Mouse (Mus musculus): ENCODE measurements around the gene Scn5a. TPM values are rescaled to one million over a fixed set of nuclear protein-coding genes. Genes with fewer than 3 reads are reported as not detected.
A peak's percentile ranks its signal among the peaks of the same experiment; 100 is the strongest.

The Scn5a gene
- total RNA-seq, 2 experiments from 2014 or later = 1.4 to 4.4 TPM

- intact Hi-C loops (cut with DNase I) = no loop called here
- no peak for DNase-seq
These were observed 63.8 kb downstream of the Scn5a start for GRCm38 (mm10) chr9:119514986-119515385.

- intact Hi-C loops (cut with DNase I) = no loop called here
- no peak for DNase-seq
These were observed 65.0 kb downstream of the Scn5a start for GRCm38 (mm10) chr9:119513816-119514215.

GRCm38 (mm10) chr9:119512993-119513392 is 65.8 kb downstream of the Scn5a start:
- intact Hi-C loops (cut with DNase I) = no loop called here
- DNase-seq = no peak

GRCm38 (mm10) chr9:119510902-119511301 is 67.9 kb downstream of the Scn5a start:
- DNase-seq = peak; percentile 91
- intact Hi-C loops (cut with DNase I) = no loop called here

GRCm38 (mm10) chr9:119504981-119505658 is 73.7 kb downstream of the Scn5a start:
- intact Hi-C loops (cut with DNase I) = no loop called here
- no peak for DNase-seq

- intact Hi-C loops (cut with DNase I) = no loop called here
- no peak for DNase-seq
These were observed 75.2 kb downstream of the Scn5a start for GRCm38 (mm10) chr9:119503613-119504012.

- intact Hi-C loops (cut with DNase I) = no loop called here
- DNase-seq = no peak
These were observed 79.9 kb downstream of the Scn5a start for GRCm38 (mm10) chr9:119498885-119499284.

- intact Hi-C loops (cut with DNase I) = no loop called here
- no peak for DNase-seq
These were observed 80.6 kb downstream of the Scn5a start for GRCm38 (mm10) chr9:119498247-119498607.

GRCm38 (mm10) chr9:119497546-119498246 is 81.1 kb downstream of the Scn5a start:
- no peak for DNase-seq
- intact Hi-C loops (cut with DNase I) = no loop called here

GRCm38 (mm10) chr9:119496960-119497359 is 81.9 kb downstream of the Scn5a start:
- intact Hi-C loops (cut with DNase I) = no loop called here
- DNase-seq = no peak

DNA sequence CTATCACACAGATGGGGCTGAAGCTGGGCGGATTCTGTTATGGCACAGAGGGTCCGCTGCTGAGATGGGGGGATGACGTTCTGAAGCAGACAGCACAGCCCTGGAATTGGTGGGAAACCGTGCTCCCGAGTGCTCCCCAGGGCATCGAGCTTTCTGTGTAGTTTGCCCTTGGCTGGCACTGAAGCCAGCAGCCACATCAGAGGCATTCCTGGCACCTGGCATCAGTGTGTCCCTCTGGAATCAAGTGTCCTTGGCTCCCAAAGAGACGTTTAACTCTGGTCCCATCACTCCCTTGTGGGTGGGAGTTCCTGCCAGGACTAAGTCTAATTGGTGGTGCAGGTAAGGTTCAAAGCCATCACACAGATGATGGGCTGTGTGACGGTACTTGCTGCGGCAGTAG is 82.5 kb downstream of the Scn5a start:
- no peak for DNase-seq
- intact Hi-C loops (cut with DNase I) = no loop called here

- intact Hi-C loops (cut with DNase I) = no loop called here
- no peak for DNase-seq
These were observed 93.9 kb downstream of the Scn5a start for GRCm38 (mm10) chr9:119484868-119485267.

- intact Hi-C loops (cut with DNase I) = no loop called here
- no peak for DNase-seq
These were observed 94.4 kb downstream of the Scn5a start for GRCm38 (mm10) chr9:119484420-119484819.

GRCm38 (mm10) chr9:119483554-119484353 is 95.1 kb downstream of the Scn5a start:
- peak; percentile 81 for DNase-seq
- intact Hi-C loops (cut with DNase I) = no loop called here

- intact Hi-C loops (cut with DNase I) = no loop called here
- no peak for DNase-seq
These were observed 97.2 kb downstream of the Scn5a start for GRCm38 (mm10) chr9:119481612-119482011.

GRCm38 (mm10) chr9:119479297-119479696 is 99.5 kb downstream of the Scn5a start:
- intact Hi-C loops (cut with DNase I) = no loop called here

DNA sequence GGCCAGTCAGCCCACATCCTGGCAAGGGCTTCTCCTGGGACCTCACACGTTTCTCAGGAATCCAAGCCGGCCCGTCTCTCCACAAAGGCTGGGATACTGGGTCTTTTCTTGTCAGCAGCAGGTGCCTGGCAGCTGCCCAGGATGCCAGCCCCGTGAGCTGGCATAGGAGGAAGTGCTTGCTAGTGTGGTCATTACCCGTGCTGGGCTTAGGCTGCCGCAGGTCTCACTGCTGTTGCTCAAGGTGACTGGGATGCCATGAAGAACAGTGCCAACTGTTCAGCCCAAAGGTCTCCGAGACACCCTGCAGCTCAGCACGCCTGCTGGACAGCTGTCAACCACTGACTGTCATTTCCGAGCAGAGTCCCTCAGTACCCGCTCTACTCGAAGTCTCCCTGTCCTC is 100.5 kb downstream of the Scn5a start:
- DNase-seq = peak; percentile 50
- intact Hi-C loops (cut with DNase I) = no loop called here

More at GRCm38 (mm10) chr9:119479297-119479696, 99.5 kb downstream of the Scn5a start:
- DNase-seq = peak; percentile 61

GRCm38 (mm10) chr9:119477754-119478153 is 101.1 kb downstream of the Scn5a start:
- intact Hi-C loops (cut with DNase I) = no loop called here
- DNase-seq = no peak

DNA sequence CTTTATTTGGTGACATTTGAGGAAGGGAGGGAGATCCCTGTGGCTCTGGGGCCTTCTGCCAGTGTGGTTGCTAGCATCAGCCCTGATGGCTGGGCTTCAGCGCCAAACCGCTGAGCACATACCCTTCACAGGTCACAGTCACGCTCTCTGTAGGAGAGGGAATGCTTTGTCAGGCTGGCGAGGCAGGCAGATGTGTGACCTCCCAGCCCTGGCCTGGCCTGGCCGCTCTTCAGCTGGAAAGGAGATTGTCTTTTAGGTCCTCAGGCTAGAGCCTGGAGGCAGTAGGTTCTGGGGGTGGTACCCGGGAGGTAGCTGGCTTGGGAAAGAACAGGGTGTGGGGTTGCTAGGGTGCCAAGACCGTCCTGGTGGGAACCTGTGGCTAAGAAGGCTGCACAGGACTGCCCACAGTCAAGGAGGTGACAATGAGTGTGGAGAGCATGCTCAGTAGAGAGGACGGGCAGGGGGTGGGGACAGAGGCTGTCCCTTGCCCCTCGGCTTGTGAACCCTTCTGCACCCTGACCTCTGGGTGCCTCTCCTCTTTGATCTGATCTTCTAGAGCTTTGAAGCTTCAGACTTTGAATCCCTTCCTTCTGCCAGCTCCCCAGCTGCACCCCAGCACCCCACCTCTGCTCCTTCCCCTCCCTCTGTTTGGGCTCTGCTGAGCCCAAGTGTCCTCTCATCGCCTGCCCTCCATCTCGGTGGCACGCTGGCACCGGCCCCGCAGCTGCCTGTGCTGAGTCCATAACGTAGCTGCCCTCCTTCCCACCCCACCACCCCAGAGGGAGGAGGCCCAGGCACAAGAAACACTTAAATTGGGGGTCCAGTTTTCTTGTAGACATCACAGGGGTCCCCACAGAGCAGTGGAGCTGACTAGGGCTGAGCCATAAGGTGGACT is 103.9 kb downstream of the Scn5a start:
- intact Hi-C loops (cut with DNase I) = no loop called here
- no peak for DNase-seq

DNA sequence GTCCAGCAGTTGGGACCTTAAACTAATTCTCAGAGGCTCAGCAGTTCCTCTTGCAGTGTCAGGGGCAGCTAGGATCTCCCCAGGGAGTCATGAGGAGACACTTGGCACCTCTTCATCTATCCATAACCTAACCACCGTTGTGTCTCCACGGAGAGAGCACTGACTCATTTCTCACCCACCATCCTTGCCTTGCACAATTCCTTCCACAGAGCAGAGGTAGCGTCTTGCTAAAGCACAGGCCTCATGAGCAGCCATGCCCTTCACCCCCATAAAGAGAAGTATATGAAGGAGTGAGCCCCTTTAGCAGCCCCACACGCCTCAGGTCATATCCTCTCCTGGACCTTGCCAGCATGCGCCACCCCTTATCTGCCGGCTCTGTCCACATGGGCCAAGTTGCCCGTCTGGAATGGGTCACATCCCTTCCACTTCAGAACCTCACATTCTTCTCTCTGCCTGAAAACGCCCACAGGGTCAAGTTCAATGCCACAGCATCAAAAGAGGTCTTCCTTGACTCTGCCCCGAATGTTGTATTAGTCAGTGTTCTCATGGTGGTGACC is 105.1 kb downstream of the Scn5a start:
- DNase-seq = no peak
- intact Hi-C loops (cut with DNase I) = no loop called here

Data from left cerebral cortex, postnatal 4 days (tissue).